Mouse (Mus musculus): ENCODE measurements around the gene 2010111I01Rik. TPM values are rescaled to one million over a fixed set of nuclear protein-coding genes. Genes with fewer than 3 reads are reported as not detected.

The 2010111I01Rik gene
- 58.3 and 90.6 TPM in 2 replicates for total RNA-seq (2012; rRNA removed)

DNA sequence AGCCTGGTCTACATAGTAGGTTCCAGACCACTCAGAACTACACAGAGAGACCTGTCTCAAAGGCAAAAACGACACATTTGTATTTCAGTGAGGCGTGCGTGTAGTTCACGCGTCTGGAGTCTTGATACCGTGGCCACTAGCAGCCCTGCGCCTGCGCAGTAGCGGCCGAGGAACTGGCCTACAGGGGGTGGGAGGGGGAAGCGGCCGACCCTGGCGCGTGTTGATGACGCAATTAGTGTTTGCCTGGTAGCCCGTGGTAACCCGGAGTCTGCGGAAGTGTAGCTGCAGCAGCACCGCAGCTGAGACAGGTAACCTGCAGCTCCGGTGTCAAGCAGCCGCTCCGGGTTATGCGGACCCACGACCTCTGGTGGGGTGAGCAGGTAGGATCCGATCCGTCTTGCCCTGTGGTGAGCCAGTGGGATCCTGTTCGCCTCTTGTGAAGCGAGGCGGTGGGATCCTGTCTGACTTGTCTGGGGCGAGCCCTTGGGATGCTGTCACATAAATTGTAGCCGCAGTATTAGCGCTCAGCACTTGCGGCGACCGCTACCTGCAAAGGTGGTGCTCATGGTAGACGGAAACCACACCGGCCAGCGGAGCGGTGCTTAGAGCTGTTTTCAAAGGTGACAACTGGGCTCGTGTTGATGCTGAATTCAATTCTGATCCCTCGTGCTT is at the start of gene 2010111I01Rik:
2010111I01Rik (plus strand) TSS at position 254 of the 672 bp plus-strand sequence.
- H3K27ac ChIP-seq (ENCODE audit: insufficient read depth, low read depth, low read length, poor library complexity, severe bottlenecking): no peak within 1 kb of the TSS
- TF ChIP-seq HCFC1 (IDR thresholded peaks at IDR 0.05; ENCODE audit: borderline replicate concordance, insufficient read depth, low read length) (peak; percentile 84), MAFK (IDR thresholded peaks at IDR 0.05; ENCODE audit: insufficient read depth, low read depth, low read length) (no peak)
- H3K9me3 ChIP-seq (ENCODE audit: control insufficient read depth, insufficient read depth, low read depth, low read length): no peaks in the 10 kb centered on the region
- H3K4me3 ChIP-seq (ENCODE audit: insufficient read depth in 1 of 2, low read depth in 1 of 2, low read length in 2 of 2, poor library complexity in 1 of 2, severe bottlenecking in 1 of 2): peak within 1 kb of the TSS; percentile 66 to 76
- H3K4me1 ChIP-seq (ENCODE audit: control insufficient read depth in 2 of 2, insufficient read depth in 2 of 2, low read length in 2 of 2, poor library complexity in 1 of 2): 0 out of 4 replicates have a peak, but pooled peaks cover 0 to 2% of the 10 kb centered on the region in 2 experiments
- no peaks in the 10 kb centered on the region for H3K36me3 ChIP-seq (ENCODE audit: control insufficient read depth, insufficient read depth, low read length, poor library complexity, severe bottlenecking)
- in situ Hi-C loops (cut with MboI; ENCODE audit: low sequenced_read_pairs in 2 of 2, unreplicated experiment in 2 of 2): no loop called here
- DNase-seq (ENCODE audit: low read depth, low spot score): peak; percentile 95
- H3K9ac ChIP-seq (ENCODE audit: insufficient read depth, low read depth, low read length, poor library complexity, severe bottlenecking): peak within 1 kb of the TSS; percentile 64

DNA sequence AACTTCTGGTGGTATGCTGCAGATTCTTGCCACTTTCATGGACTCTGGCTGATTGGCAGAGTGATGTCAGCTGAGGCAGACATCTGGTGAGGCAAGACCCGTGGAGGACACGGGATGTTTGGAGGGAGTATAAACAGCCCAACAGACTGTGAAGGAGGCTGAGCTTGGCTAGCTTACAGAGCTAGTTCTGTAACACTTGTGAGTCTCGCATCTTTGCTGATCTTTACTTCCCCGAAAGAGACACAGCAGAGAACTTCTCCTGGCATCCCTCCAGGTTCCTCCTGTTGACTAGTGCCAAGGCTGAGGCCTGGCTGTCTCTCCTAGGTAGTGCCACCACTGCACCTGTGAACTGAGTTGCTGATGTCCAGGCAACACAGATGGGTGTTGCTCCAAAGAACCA is 48.0 kb upstream of the 2010111I01Rik start:
- in situ Hi-C loops (cut with MboI; ENCODE audit: low sequenced_read_pairs in 2 of 2, unreplicated experiment in 2 of 2): no loop called here
- H3K9ac ChIP-seq (ENCODE audit: insufficient read depth, low read depth, low read length, poor library complexity, severe bottlenecking): no peak overlapping the region
- no peaks in the 10 kb centered on the region for H3K36me3 ChIP-seq (ENCODE audit: control insufficient read depth, insufficient read depth, low read length, poor library complexity, severe bottlenecking)
- no peaks in the 10 kb centered on the region for H3K9me3 ChIP-seq (ENCODE audit: control insufficient read depth, insufficient read depth, low read depth, low read length)
- no peak for DNase-seq (ENCODE audit: low read depth, low spot score)
- TF ChIP-seq HCFC1 (IDR thresholded peaks at IDR 0.05; ENCODE audit: borderline replicate concordance, insufficient read depth, low read length) (no peak), ZNF384 (IDR thresholded peaks at IDR 0.05; ENCODE audit: low read depth, low read length) (no peak), CHD2 (IDR thresholded peaks at IDR 0.05; ENCODE audit: low read depth, low read length) (no peak), ZC3H11A (IDR thresholded peaks at IDR 0.05; ENCODE audit: borderline replicate concordance, low read depth, low read length) (no peak)
- no peak overlapping the region for H3K4me3 ChIP-seq (ENCODE audit: insufficient read depth in 1 of 2, low read depth in 1 of 2, low read length in 2 of 2, poor library complexity in 1 of 2, severe bottlenecking in 1 of 2)
- no peaks in the 10 kb centered on the region for H3K4me1 ChIP-seq (ENCODE audit: control insufficient read depth in 2 of 2, insufficient read depth in 2 of 2, low read length in 2 of 2, poor library complexity in 1 of 2)
- no peak overlapping the region for H3K27ac ChIP-seq (ENCODE audit: insufficient read depth, low read depth, low read length, poor library complexity, severe bottlenecking)

DNA sequence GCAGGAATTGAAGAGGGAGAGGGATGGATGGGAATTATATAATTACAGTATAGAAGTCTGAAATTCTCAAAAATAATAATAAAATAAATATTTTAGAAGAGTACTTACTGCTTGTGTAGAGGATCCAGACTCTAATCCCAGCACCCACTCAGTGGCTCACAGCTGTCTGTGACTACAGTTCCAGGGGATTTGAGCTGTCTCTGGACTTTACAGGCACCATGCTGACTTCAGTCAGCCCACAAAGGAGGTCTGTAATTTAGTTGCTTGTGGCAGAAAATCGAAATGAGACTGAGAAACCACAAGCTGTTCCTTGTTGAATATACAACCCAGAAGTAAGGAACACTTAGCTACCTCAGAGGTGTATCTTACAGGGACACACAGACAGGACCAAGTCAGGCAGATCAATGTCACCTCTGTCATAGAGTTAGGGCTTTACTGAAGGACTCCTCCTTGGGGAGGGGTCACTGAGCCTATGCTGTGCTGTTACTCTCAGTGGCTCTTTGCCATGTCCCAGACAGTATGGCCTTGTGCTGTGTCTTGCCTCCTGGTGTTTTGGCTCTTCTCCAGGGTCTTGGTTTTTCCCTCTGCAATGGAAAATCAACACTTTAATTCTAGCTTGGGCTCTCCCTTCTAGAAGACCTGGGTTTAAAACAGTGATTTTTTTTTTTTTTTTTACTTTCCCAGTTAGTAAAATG is 47.1 kb upstream of the 2010111I01Rik start:
- no peaks in the 10 kb centered on the region for H3K4me1 ChIP-seq (ENCODE audit: control insufficient read depth in 2 of 2, insufficient read depth in 2 of 2, low read length in 2 of 2, poor library complexity in 1 of 2)
- H3K27ac ChIP-seq (ENCODE audit: insufficient read depth, low read depth, low read length, poor library complexity, severe bottlenecking): no peak overlapping the region

DNA sequence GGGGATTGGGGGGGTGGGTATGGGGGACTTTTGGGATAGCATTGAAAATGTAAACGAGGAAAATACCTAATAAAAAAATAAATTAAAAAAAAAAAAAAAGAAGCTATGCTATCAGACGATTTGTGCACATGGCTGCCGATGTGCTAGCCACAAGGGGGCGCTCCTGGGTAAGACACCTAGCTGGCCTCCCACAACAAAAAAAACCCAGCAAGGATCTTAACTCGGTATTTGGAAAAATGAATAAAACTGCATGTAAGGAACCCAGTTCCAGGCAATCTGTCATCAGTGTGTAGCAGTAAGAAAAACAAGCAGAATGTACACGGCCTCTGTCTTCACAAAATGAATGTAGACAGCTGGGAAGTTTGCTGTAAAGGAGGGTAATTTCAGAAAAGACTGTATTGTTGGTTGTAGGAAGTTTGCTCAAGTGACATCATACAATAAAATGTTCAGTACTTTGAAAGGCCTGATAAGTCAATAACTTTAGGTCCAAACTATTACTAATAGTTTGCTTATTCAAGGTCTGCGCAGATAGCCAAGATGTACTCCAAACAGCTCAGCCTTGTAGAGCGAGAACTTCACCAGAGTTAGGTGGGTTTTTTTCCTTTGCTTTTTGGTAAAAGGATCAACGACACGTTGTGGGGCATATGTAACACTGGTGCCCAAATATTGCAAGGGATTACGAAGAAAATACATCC is 44.9 kb upstream of the 2010111I01Rik start:
- Histone ChIP-seq H3K9me3 (ENCODE audit: control insufficient read depth, insufficient read depth, low read depth, low read length) (no peaks in the 10 kb centered on the region), H3K4me3 (ENCODE audit: insufficient read depth in 1 of 2, low read depth in 1 of 2, low read length in 2 of 2, poor library complexity in 1 of 2, severe bottlenecking in 1 of 2) (no peak overlapping the region), H3K9ac (ENCODE audit: insufficient read depth, low read depth, low read length, poor library complexity, severe bottlenecking) (no peak overlapping the region), H3K4me1 (ENCODE audit: control insufficient read depth in 2 of 2, insufficient read depth in 2 of 2, low read length in 2 of 2, poor library complexity in 1 of 2) (peaks cover 0 to 2% of the 10 kb centered on the region in 2 experiments; a peak in 1 of 4 replicates), H3K27ac (ENCODE audit: insufficient read depth, low read depth, low read length, poor library complexity, severe bottlenecking) (no peak overlapping the region), H3K36me3 (ENCODE audit: control insufficient read depth, insufficient read depth, low read length, poor library complexity, severe bottlenecking) (no peaks in the 10 kb centered on the region)
- no peak for TF ChIP-seq HCFC1 (IDR thresholded peaks at IDR 0.05; ENCODE audit: borderline replicate concordance, insufficient read depth, low read length)
- TF ChIP-seq ZNF384 (IDR thresholded peaks at IDR 0.05; ENCODE audit: low read depth, low read length): peak; percentile 90
- TF ChIP-seq MAFK (IDR thresholded peaks at IDR 0.05; ENCODE audit: insufficient read depth, low read depth, low read length): no peak
- TF ChIP-seq CHD2 (IDR thresholded peaks at IDR 0.05; ENCODE audit: low read depth, low read length): no peak
- TF ChIP-seq ZC3H11A (IDR thresholded peaks at IDR 0.05; ENCODE audit: borderline replicate concordance, low read depth, low read length): peak; percentile 63; the same call in 1 of the 2 replicates
- DNase-seq (ENCODE audit: low read depth, low spot score): peak; percentile 45
- in situ Hi-C loops (cut with MboI; ENCODE audit: low sequenced_read_pairs in 2 of 2, unreplicated experiment in 2 of 2): loop anchor here (10.0 kb wide), 1 partner anchor 405 kb away; no protein-coding TSS in a partner anchor

More for the DNA sequence above, 47.1 kb upstream of the 2010111I01Rik start:
- no peaks in the 10 kb centered on the region for H3K36me3 ChIP-seq (ENCODE audit: control insufficient read depth, insufficient read depth, low read length, poor library complexity, severe bottlenecking)
- no peak overlapping the region for H3K4me3 ChIP-seq (ENCODE audit: insufficient read depth in 1 of 2, low read depth in 1 of 2, low read length in 2 of 2, poor library complexity in 1 of 2, severe bottlenecking in 1 of 2)
- no peak overlapping the region for H3K9ac ChIP-seq (ENCODE audit: insufficient read depth, low read depth, low read length, poor library complexity, severe bottlenecking)
- in situ Hi-C loops (cut with MboI; ENCODE audit: low sequenced_read_pairs in 2 of 2, unreplicated experiment in 2 of 2): no loop called here
- DNase-seq (ENCODE audit: low read depth, low spot score): no peak
- no peaks in the 10 kb centered on the region for H3K9me3 ChIP-seq (ENCODE audit: control insufficient read depth, insufficient read depth, low read depth, low read length)
- TF ChIP-seq ZNF384 (IDR thresholded peaks at IDR 0.05; ENCODE audit: low read depth, low read length): no peak
- TF ChIP-seq ZC3H11A (IDR thresholded peaks at IDR 0.05; ENCODE audit: borderline replicate concordance, low read depth, low read length): no peak
- no peak for TF ChIP-seq CHD2 (IDR thresholded peaks at IDR 0.05; ENCODE audit: low read depth, low read length)
- TF ChIP-seq HCFC1 (IDR thresholded peaks at IDR 0.05; ENCODE audit: borderline replicate concordance, insufficient read depth, low read length): no peak
- no peak for TF ChIP-seq MAFK (IDR thresholded peaks at IDR 0.05; ENCODE audit: insufficient read depth, low read depth, low read length)
